10 mouse cellular contexts compared by ENCODE assay signal in genomic region chr11:62693299-62694184, GRCm38 (mm10). TPM values are rescaled to one million over a fixed set of nuclear protein-coding genes. Genes with fewer than 3 reads are reported as not detected.
DNase-seq lines count a peak whose midpoint lies in the region; ATAC-seq and TF ChIP-seq lines count a peak whose summit lies in the region.
"Had no signal": no experiment of that assay in that cellular context is flagged by ENCODE, and none has a peak within 500 bp of the region (broad histone marks: within the 10 kb centered on the region; RNA-seq: fewer than 3 reads in every experiment).

No protein-coding gene starts in this region.

- TF ChIP-seq CTCF in G1E (IDR thresholded peaks at IDR 0.05; ENCODE audit: low read depth, low read length) = peak; percentile 81

- no peaks in the 10 kb centered on the region for H3K4me1 ChIP-seq in kidney, embryonic 16.5 days (ENCODE audit: insufficient read depth, low read length)
- H3K4me1 ChIP-seq in G1E (ENCODE audit: insufficient read depth, low read depth, low read length) = no peaks in the 10 kb centered on the region
- H3K4me1 ChIP-seq in heart, embryonic 13.5 days = no peaks in the 10 kb centered on the region
- H3K4me1 ChIP-seq: neural tube, embryonic 12.5 days had no signal

- no peak overlapping the region for H3K4me2 ChIP-seq in kidney, embryonic 16.5 days (replicated peaks; ENCODE audit: low read depth, low read length)
- H3K4me2 ChIP-seq in heart, embryonic 13.5 days = no peak overlapping the region
- H3K4me2 ChIP-seq: neural tube, embryonic 12.5 days had no signal

- H3K9ac ChIP-seq in kidney, embryonic 16.5 days (replicated peaks; ENCODE audit: low read length) = no peak overlapping the region
- H3K9ac ChIP-seq in heart, embryonic 13.5 days = no peak overlapping the region
- H3K9ac ChIP-seq: neural tube, embryonic 12.5 days had no signal

- H3K27ac ChIP-seq in kidney, embryonic 16.5 days (ENCODE audit: low read length) = no peak overlapping the region
- H3K27ac ChIP-seq in heart, embryonic 13.5 days (replicated peaks) = no peak overlapping the region
- H3K27ac ChIP-seq: neural tube, embryonic 12.5 days had no signal

- H3K9me3 ChIP-seq in kidney, embryonic 16.5 days (ENCODE audit: low read length) = no peaks in the 10 kb centered on the region
- no peaks in the 10 kb centered on the region for H3K9me3 ChIP-seq in G1E (replicated peaks)
- H3K9me3 ChIP-seq in heart, embryonic 13.5 days = 0 out of 2 replicates have a peak, but pooled peaks cover 3% of the 10 kb centered on the region
- H3K9me3 ChIP-seq: neural tube, embryonic 12.5 days had no signal

- peak; percentile 15 for DNase-seq in kidney, adult 11 months
- DNase-seq in G1E (ENCODE audit: low spot score) = peak; percentile 49
- peak; percentile 74 to 85 for DNase-seq in cerebellum, postnatal 10 days
- DNase-seq in kidney, postnatal 4 days = peak; percentile 38 to 64
- DNase-seq in thymus, postnatal 14 days = peak; percentile 46

- no peaks in the 10 kb centered on the region for H3K27me3 ChIP-seq in kidney, embryonic 16.5 days (ENCODE audit: insufficient read depth, low read length)
- H3K27me3 ChIP-seq in G1E (ENCODE audit: insufficient read depth, low read length) = peaks cover 4% of the 10 kb centered on the region
- no peaks in the 10 kb centered on the region for H3K27me3 ChIP-seq in heart, embryonic 13.5 days (replicated peaks)
- H3K27me3 ChIP-seq: neural tube, embryonic 12.5 days had no signal

- WGBS in kidney, embryonic 16.5 days = 19% methylated on average over 9 of the region's 11 CpGs
- WGBS in heart, embryonic 13.5 days = 25% methylated on average over 10 of the region's 11 CpGs

- no peaks in the 10 kb centered on the region for H3K36me3 ChIP-seq in kidney, embryonic 16.5 days (ENCODE audit: insufficient read depth, low read length)
- H3K36me3 ChIP-seq in G1E (replicated peaks) = no peaks in the 10 kb centered on the region
- H3K36me3 ChIP-seq in heart, embryonic 13.5 days = no peaks in the 10 kb centered on the region
- H3K36me3 ChIP-seq: neural tube, embryonic 12.5 days had no signal

- no peak overlapping the region for H3K4me3 ChIP-seq in kidney, embryonic 16.5 days (ENCODE audit: low read length)
- H3K4me3 ChIP-seq in G1E (ENCODE audit: low read depth, low read length) = no peak overlapping the region
- no peak overlapping the region for H3K4me3 ChIP-seq in heart, embryonic 13.5 days
- H3K4me3 ChIP-seq: erythroblast, embryonic 14.5 days; neural tube, embryonic 12.5 days had no signal

- ATAC-seq in kidney, embryonic 16.5 days (ENCODE audit: low FRiP score, low TSS enrichment) = no peak
- peak; percentile 45; the same call in 1 of the 2 replicates for ATAC-seq in G1E (ENCODE audit: extremely low read depth, insufficient number of reproducible peaks, low FRiP score, poor library complexity, severe bottlenecking)
- peak; percentile 51; the same call in 1 of the 2 replicates for ATAC-seq in heart, embryonic 13.5 days (ENCODE audit: extremely low read depth, insufficient number of reproducible peaks, low FRiP score, low TSS enrichment)
- peak; percentile 79 for ATAC-seq in megakaryocyte-erythroid progenitor cell, adult 5-6 weeks (replicated peaks; ENCODE audit: low FRiP score, low TSS enrichment, poor library complexity, severe bottlenecking)

RNA-seq across cellular contexts. Expression of gene Zfp287, which starts 38.2 kb away (rescaled TPM):
- polyA plus RNA-seq in kidney, embryonic 16.5 days (2015; fragmentation: Nextera tagmentation; extraction: Ambion mirVana) = 7.5 and 9.1 TPM in 2 replicates
- total RNA-seq in G1E (2014; fragmentation: Nextera tagmentation) (not detected in 2 replicates), G1E (2017) (0.17 and 0.22 TPM in 2 replicates)
- polyA plus RNA-seq in G1E (2012) = not detected in 2 replicates
- polyA plus RNA-seq in heart, embryonic 13.5 days (2015; fragmentation: Nextera tagmentation; extraction: Ambion mirVana) = 3.6 and 3.8 TPM in 2 replicates
- total RNA-seq in megakaryocyte-erythroid progenitor cell, adult 5-6 weeks (2014; fragmentation: Nextera tagmentation) = 0.13 and 0.67 TPM in 2 replicates
- total RNA-seq in megakaryocyte-erythroid progenitor cell, adult 5-6 weeks (2017) = 0.88 TPM in 1 of 2 replicates, not detected in the other
- polyA plus RNA-seq: erythroblast, embryonic 14.5 days had no signal

RNA-seq across cellular contexts. Expression of gene Mmgt2, which starts 45.1 kb away (rescaled TPM):
- 66.2 and 68.1 TPM in 2 replicates for polyA plus RNA-seq in kidney, embryonic 16.5 days (2015; fragmentation: Nextera tagmentation; extraction: Ambion mirVana)
- 14.8 and 24.3 TPM in 2 replicates for total RNA-seq in G1E (2014; fragmentation: Nextera tagmentation)
- total RNA-seq in G1E (2017) = 6.3 and 7.9 TPM in 2 replicates
- 5.5 and 8.2 TPM in 2 replicates for polyA plus RNA-seq in G1E (2012)
- polyA plus RNA-seq in heart, embryonic 13.5 days (2015; fragmentation: Nextera tagmentation; extraction: Ambion mirVana) = 42.8 and 53.9 TPM in 2 replicates
- total RNA-seq in megakaryocyte-erythroid progenitor cell, adult 5-6 weeks (2014; fragmentation: Nextera tagmentation) = 16.4 and 29.7 TPM in 2 replicates
- 9.1 and 14.8 TPM in 2 replicates for total RNA-seq in megakaryocyte-erythroid progenitor cell, adult 5-6 weeks (2017)

RNA-seq across cellular contexts. Expression of gene Lrrc75a, which starts 45.2 kb away (rescaled TPM):
- polyA plus RNA-seq in kidney, embryonic 16.5 days (2015; fragmentation: Nextera tagmentation; extraction: Ambion mirVana) = 13.8 and 15.6 TPM in 2 replicates
- total RNA-seq in G1E (2014; fragmentation: Nextera tagmentation) = 1.7 TPM in 1 of 2 replicates, not detected in the other
- total RNA-seq in G1E (2017) = 0.17 and 0.27 TPM in 2 replicates
- 0.30 and 0.53 TPM in 2 replicates for polyA plus RNA-seq in G1E (2012)
- 14.3 and 17.0 TPM in 2 replicates for polyA plus RNA-seq in heart, embryonic 13.5 days (2015; fragmentation: Nextera tagmentation; extraction: Ambion mirVana)
- total RNA-seq in megakaryocyte-erythroid progenitor cell, adult 5-6 weeks (2014; fragmentation: Nextera tagmentation) = 2.1 and 3.1 TPM in 2 replicates
- 0.99 and 1.8 TPM in 2 replicates for total RNA-seq in megakaryocyte-erythroid progenitor cell, adult 5-6 weeks (2017)

RNA-seq across cellular contexts. Expression of gene Gm10428, which starts 59.4 kb away (rescaled TPM):
- polyA plus RNA-seq in kidney, embryonic 16.5 days (2015; fragmentation: Nextera tagmentation; extraction: Ambion mirVana) = not detected in 2 replicates
- total RNA-seq in G1E (2014; fragmentation: Nextera tagmentation) = not detected in 2 replicates
- not detected in 2 replicates for total RNA-seq in G1E (2017)
- not detected in 2 replicates for polyA plus RNA-seq in G1E (2012)
- polyA plus RNA-seq in heart, embryonic 13.5 days (2015; fragmentation: Nextera tagmentation; extraction: Ambion mirVana) = not detected in 2 replicates
- not detected in 2 replicates for total RNA-seq in megakaryocyte-erythroid progenitor cell, adult 5-6 weeks (2014; fragmentation: Nextera tagmentation)
- not detected in 2 replicates for total RNA-seq in megakaryocyte-erythroid progenitor cell, adult 5-6 weeks (2017)
- polyA plus RNA-seq: erythroblast, embryonic 14.5 days; neural tube, embryonic 12.5 days had no signal

Comparison
In these comparisons a context has a peak if more than half of its experiments do, and no peak if none do; other contexts are left out.
1. DNase-seq: peak in every context shown above with its lines; median percentile 80 in cerebellum, postnatal 10 days; 51 in kidney, postnatal 4 days; 49 in G1E; 46 in thymus, postnatal 14 days; 15 in kidney, adult 11 months.